Mouse (Mus musculus): ENCODE measurements around the gene Car11. TPM values are rescaled to one million over a fixed set of nuclear protein-coding genes. Genes with fewer than 3 reads are reported as not detected.

Car11 gene
- total and polyA plus RNA-seq, 2 experiments from 2014 or later = 1.6 to 2.8 TPM

GRCm38 (mm10) chr7:45715741-45716459 lies 16.3 kb downstream of the Car11 start:
- peak overlapping the region; percentile 76 for H3K4me2 ChIP-seq (ENCODE audit: low read depth, low read length)
- H3K27me3 ChIP-seq (ENCODE audit: control insufficient read depth, insufficient read depth, low read length) = no peaks in the 10 kb centered on the region
- H3K27ac ChIP-seq (ENCODE audit: low read depth) = peak overlapping the region; percentile 64
- H3K4me1 ChIP-seq (ENCODE audit: control insufficient read depth, insufficient read depth) = peaks cover 35% of the 10 kb centered on the region
- ATAC-seq (ENCODE audit: insufficient read depth, low read depth) = no peak
- H3K36me3 ChIP-seq (replicated peaks; ENCODE audit: control insufficient read depth, insufficient read depth, low read length) = peaks cover 44% of the 10 kb centered on the region
- peak overlapping the region; percentile 57 for H3K4me3 ChIP-seq (ENCODE audit: low read depth, low read length)
- TF ChIP-seq EP300 (IDR thresholded peaks at IDR 0.05; ENCODE audit: low read depth) (no peak), CTCF (IDR thresholded peaks at IDR 0.05; ENCODE audit: low read depth) (no peak)
- no peaks in the 10 kb centered on the region for H3K9me3 ChIP-seq (replicated peaks; ENCODE audit: control insufficient read depth, low read length)
- H3K9ac ChIP-seq (replicated peaks; ENCODE audit: low read depth, low read length) = no peak overlapping the region
- WGBS = 77% methylated on average over 19 of the region's 19 CpGs
- DNase-seq (ENCODE audit: low spot score) = no peak

- H3K27ac ChIP-seq (ENCODE audit: low read depth) = no peak overlapping the region
- peak overlapping the region; percentile 76 for H3K4me2 ChIP-seq (ENCODE audit: low read depth, low read length)
- H3K27me3 ChIP-seq (ENCODE audit: control insufficient read depth, insufficient read depth, low read length) = no peaks in the 10 kb centered on the region
- ATAC-seq (ENCODE audit: insufficient read depth, low read depth) (no peak), DNase-seq (ENCODE audit: low spot score) (no peak)
- peaks cover 35% of the 10 kb centered on the region for H3K4me1 ChIP-seq (ENCODE audit: control insufficient read depth, insufficient read depth)
- 80% methylated on average over 3 of the region's 3 CpGs for WGBS
- TF ChIP-seq EP300 (IDR thresholded peaks at IDR 0.05; ENCODE audit: low read depth) (no peak), CTCF (IDR thresholded peaks at IDR 0.05; ENCODE audit: low read depth) (no peak)
- peak overlapping the region; percentile 82; the same call in 1 of the 2 replicates for H3K4me3 ChIP-seq (ENCODE audit: low read depth, low read length)
- H3K36me3 ChIP-seq (replicated peaks; ENCODE audit: control insufficient read depth, insufficient read depth, low read length) = peaks cover 42% of the 10 kb centered on the region
- H3K9ac ChIP-seq (replicated peaks; ENCODE audit: low read depth, low read length) = no peak overlapping the region
- H3K9me3 ChIP-seq (replicated peaks; ENCODE audit: control insufficient read depth, low read length) = no peaks in the 10 kb centered on the region
These were observed 16.8 kb downstream of the Car11 start for GRCm38 (mm10) chr7:45716460-45716857.

GRCm38 (mm10) chr7:45716952-45717917 lies 17.6 kb downstream of the Car11 start:
- Histone ChIP-seq H3K27ac (ENCODE audit: low read depth) (peak overlapping the region; percentile 90), H3K4me2 (ENCODE audit: low read depth, low read length) (peak overlapping the region; percentile 76), H3K4me3 (ENCODE audit: low read depth, low read length) (peak overlapping the region; percentile 82), H3K27me3 (ENCODE audit: control insufficient read depth, insufficient read depth, low read length) (no peaks in the 10 kb centered on the region), H3K36me3 (replicated peaks; ENCODE audit: control insufficient read depth, insufficient read depth, low read length) (peaks cover 39% of the 10 kb centered on the region), H3K9me3 (replicated peaks; ENCODE audit: control insufficient read depth, low read length) (no peaks in the 10 kb centered on the region), H3K4me1 (ENCODE audit: control insufficient read depth, insufficient read depth) (peaks cover 35% of the 10 kb centered on the region), H3K9ac (replicated peaks; ENCODE audit: low read depth, low read length) (peak overlapping the region; percentile 80)
- ATAC-seq (ENCODE audit: insufficient read depth, low read depth) = peak; percentile 28; the same call in 1 of the 2 replicates
- WGBS = 6% methylated on average over 31 of the region's 31 CpGs
- no peak for TF ChIP-seq CTCF (IDR thresholded peaks at IDR 0.05; ENCODE audit: low read depth)
- TF ChIP-seq EP300 (IDR thresholded peaks at IDR 0.05; ENCODE audit: low read depth) = no peak
- peak; percentile 65 for DNase-seq (ENCODE audit: low spot score)

- Histone ChIP-seq H3K4me3 (ENCODE audit: low read depth, low read length) (peak within 1 kb of the TSS; percentile 82), H3K36me3 (replicated peaks; ENCODE audit: control insufficient read depth, insufficient read depth, low read length) (peaks cover 32% of the 10 kb centered on the region), H3K27me3 (ENCODE audit: control insufficient read depth, insufficient read depth, low read length) (no peaks in the 10 kb centered on the region), H3K4me2 (ENCODE audit: low read depth, low read length) (peak within 1 kb of the TSS; percentile 76), H3K4me1 (ENCODE audit: control insufficient read depth, insufficient read depth) (peaks cover 35% of the 10 kb centered on the region), H3K9me3 (replicated peaks; ENCODE audit: control insufficient read depth, low read length) (no peaks in the 10 kb centered on the region), H3K9ac (replicated peaks; ENCODE audit: low read depth, low read length) (peak within 1 kb of the TSS; percentile 90), H3K27ac (ENCODE audit: low read depth) (peak within 1 kb of the TSS; percentile 90)
- DNase-seq (ENCODE audit: low spot score) (peak; percentile 99), ATAC-seq (ENCODE audit: insufficient read depth, low read depth) (peak; percentile 81)
- under 1% methylated on average over 41 of the region's 41 CpGs for WGBS
- TF ChIP-seq CTCF (IDR thresholded peaks at IDR 0.05; ENCODE audit: low read depth) (peak; percentile 10; the same call in 1 of the 2 replicates), EP300 (IDR thresholded peaks at IDR 0.05; ENCODE audit: low read depth) (peak; percentile 92; the same call in 1 of the 2 replicates)
These were observed 18.3 kb downstream of the Car11 start, which contains the start of gene Sphk2 for GRCm38 (mm10) chr7:45717918-45718297. Sphk2 (minus strand) TSS chr7:45718002.

DNA sequence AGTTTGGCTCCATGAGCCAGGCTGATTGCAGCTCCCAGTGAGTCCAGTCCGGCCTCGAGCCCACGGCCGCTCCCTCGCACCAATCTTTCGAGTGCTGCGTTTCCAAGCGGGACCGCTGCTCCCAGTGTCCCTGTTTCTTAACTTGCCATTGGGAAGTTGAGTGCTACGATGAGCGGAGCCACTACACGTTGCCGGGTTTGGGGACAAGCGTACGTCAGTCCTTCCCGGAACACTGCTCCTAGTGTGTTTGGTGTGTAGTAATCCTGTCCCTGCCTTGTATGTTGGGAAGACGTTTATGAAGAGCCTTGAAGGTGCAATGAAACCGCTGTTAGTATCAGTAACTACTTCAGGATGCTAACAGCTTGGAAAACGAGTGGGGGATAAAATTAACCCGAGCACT lies 18.7 kb downstream of the Car11 start:
- DNase-seq (ENCODE audit: low spot score) (peak; percentile 33), ATAC-seq (ENCODE audit: insufficient read depth, low read depth) (no peak)
- no peaks in the 10 kb centered on the region for H3K9me3 ChIP-seq (replicated peaks; ENCODE audit: control insufficient read depth, low read length)
- H3K27me3 ChIP-seq (ENCODE audit: control insufficient read depth, insufficient read depth, low read length) = no peaks in the 10 kb centered on the region
- peak overlapping the region; percentile 90 for H3K27ac ChIP-seq (ENCODE audit: low read depth)
- H3K36me3 ChIP-seq (replicated peaks; ENCODE audit: control insufficient read depth, insufficient read depth, low read length) = peaks cover 31% of the 10 kb centered on the region
- TF ChIP-seq CTCF (IDR thresholded peaks at IDR 0.05; ENCODE audit: low read depth) (no peak), EP300 (IDR thresholded peaks at IDR 0.05; ENCODE audit: low read depth) (no peak)
- peak overlapping the region; percentile 68 for H3K4me2 ChIP-seq (ENCODE audit: low read depth, low read length)
- under 1% methylated on average over 20 of the region's 20 CpGs for WGBS
- peaks cover 35% of the 10 kb centered on the region for H3K4me1 ChIP-seq (ENCODE audit: control insufficient read depth, insufficient read depth)
- H3K9ac ChIP-seq (replicated peaks; ENCODE audit: low read depth, low read length) = peak overlapping the region; percentile 90
- peak overlapping the region; percentile 82 for H3K4me3 ChIP-seq (ENCODE audit: low read depth, low read length)

Data from heart, postnatal 0 days (tissue).